Mouse (Mus musculus) liver, embryonic 18 days (tissue): Measurements from ENCODE around the gene Zfp568. TPM values are rescaled to one million over a fixed set of nuclear protein-coding genes. Genes with fewer than 3 reads are reported as not detected.

Experiments used
- polyA plus RNA-seq: library from polyadenylated mRNA; depleted of rRNA; stranded (reverse); fragments of >200 nt; gene quantifications from 2 replicates; pipeline ENCODE4 v1.2.3, GENCODE M21; 2012; rRNA removed

The Zfp568 gene
- polyA plus RNA-seq = 6.4 and 7.6 TPM in 2 replicates

GRCm38 (mm10) chr7:29983690-29984380 is at the start of gene Zfp568:
Zfp568 (plus strand) TSS chr7:29983955.

GRCm38 (mm10) chr7:29953513-29954401 is 30.0 kb upstream of the Zfp568 start, which contains the start of gene Zfp74:
Zfp74 (minus strand) TSS chr7:29954089.

DNA sequence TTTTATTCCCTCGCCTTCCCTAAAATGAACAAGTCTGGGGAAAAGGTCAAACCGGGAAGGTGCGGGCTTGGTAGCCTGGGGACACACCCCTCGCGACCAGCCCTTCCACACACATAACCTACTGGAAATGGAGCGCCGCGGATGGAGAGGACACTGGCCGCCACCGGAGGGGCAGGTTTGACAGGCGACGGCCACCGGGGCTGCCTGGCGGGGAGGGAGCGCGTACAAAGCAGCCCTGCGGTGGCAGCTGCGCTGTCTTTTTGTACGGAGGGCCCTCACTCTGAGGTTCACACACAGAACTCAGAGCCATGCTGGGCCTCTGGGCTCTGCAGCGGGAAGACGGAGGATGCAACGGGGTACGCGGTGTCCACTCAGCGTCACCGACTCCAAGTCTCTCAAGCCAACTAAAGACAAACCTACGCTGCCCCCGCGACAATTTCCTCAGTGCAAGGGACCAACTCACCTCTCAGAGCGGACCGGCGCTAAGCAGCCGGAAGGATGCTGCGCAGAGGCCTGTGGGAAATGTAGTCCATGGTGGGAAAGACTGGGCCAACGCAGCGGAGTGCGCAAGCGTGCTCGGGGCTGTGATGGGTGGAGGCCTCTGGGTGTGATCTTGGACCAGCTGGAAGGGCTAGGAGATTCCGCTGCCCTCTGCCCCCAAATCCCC is 67.3 kb downstream of the Zfp568 start, which contains the start of gene Zfp14:
TSS of gene Zfp14 (minus strand) at position 499 of the 667 bp plus-strand sequence.

DNA sequence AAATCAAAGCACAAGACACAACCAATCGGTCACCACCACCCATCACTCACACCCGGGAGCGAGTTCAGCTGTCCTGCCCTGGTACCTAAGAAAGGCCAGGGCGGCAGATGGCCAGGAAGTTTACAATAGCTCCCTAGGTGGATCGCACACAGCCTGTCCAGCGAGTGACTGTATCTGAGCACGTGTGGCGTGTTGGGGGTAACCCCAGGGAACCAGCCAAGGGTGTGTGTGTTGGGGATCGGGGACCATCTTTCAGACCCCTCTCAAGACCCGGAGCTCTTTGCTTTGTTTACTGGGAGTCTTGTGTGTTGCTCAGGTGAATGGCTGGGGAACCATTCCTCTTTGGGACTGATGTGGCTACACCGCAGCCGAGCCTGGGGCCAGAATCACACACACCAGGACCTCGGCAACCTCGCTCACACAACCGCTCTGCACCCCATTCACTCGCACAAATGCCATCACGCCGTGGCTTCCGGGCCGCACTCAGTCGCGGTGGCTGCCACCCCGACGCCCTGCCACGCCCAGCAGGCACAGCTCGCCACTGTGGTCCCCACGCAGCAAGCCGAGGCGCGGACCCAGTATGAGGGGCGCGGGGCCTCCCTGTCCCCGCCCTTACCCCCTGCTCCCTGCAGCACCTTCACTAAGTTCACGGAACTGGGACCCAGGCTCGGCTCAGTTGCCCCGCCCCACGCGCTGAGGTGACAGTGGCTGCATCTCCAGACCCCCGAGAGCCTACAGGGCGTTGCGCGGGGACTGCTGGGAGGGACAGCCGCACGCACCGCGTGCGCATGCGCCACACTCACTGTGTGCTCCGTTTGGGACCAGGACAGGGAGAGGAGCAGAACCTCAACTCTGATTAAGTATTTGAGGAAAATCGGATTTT is 88.6 kb downstream of the Zfp568 start, which contains the start of gene Zfp82:
TSS of gene Zfp82 (minus strand) at position 755 of the 883 bp plus-strand sequence.

Other genes with a start within 250 kb of the Zfp568 start
- 2.9 and 3.4 TPM in 2 replicates for gene Zfp84, start 215.4 kb upstream of the Zfp568 start, polyA plus RNA-seq
- gene Zfp30, start 200.0 kb upstream of the Zfp568 start, polyA plus RNA-seq = 0.92 and 0.93 TPM in 2 replicates
- gene Zfp790, start 167.8 kb upstream of the Zfp568 start, polyA plus RNA-seq = 1.7 and 1.8 TPM in 2 replicates
- 0.28 and 0.31 TPM in 2 replicates for gene Zfp940, start 130.3 kb upstream of the Zfp568 start, polyA plus RNA-seq
- 0.95 and 1.1 TPM in 2 replicates for gene Zfp420, start 124.0 kb upstream of the Zfp568 start, polyA plus RNA-seq
- 1.7 and 1.8 TPM in 2 replicates for gene Zfp27, start 77.4 kb upstream of the Zfp568 start, polyA plus RNA-seq
- gene Zfp383, start 75.7 kb upstream of the Zfp568 start, polyA plus RNA-seq = 0.83 and 0.95 TPM in 2 replicates
- gene Zfp74, start 29.9 kb upstream of the Zfp568 start, polyA plus RNA-seq = 1.4 TPM in 2 replicates
- gene Zfp14, start 67.4 kb downstream of the Zfp568 start, polyA plus RNA-seq = 0.67 and 0.68 TPM in 2 replicates
- gene Zfp82, start 88.9 kb downstream of the Zfp568 start, polyA plus RNA-seq = 0.34 and 0.35 TPM in 2 replicates
- gene Gm26920, start 106.5 kb downstream of the Zfp568 start, polyA plus RNA-seq = 0.04 and 0.05 TPM in 2 replicates
- 0.59 and 0.87 TPM in 2 replicates for gene Zfp566, start 106.6 kb downstream of the Zfp568 start, polyA plus RNA-seq
- 7.9 and 8.2 TPM in 2 replicates for gene Zfp260, start 110.8 kb downstream of the Zfp568 start, polyA plus RNA-seq
- 0.58 and 0.79 TPM in 2 replicates for gene Zfp382, start 138.0 kb downstream of the Zfp568 start, polyA plus RNA-seq
- gene Zfp146, start 185.8 kb downstream of the Zfp568 start, polyA plus RNA-seq = 19.5 and 20.2 TPM in 2 replicates
- gene Cox7a1, start 200.2 kb downstream of the Zfp568 start, polyA plus RNA-seq = 8.5 and 12.2 TPM in 2 replicates
- gene Capns1, start 214.9 kb downstream of the Zfp568 start, polyA plus RNA-seq = 118 and 128 TPM in 2 replicates
- gene Polr2i, start 248.0 kb downstream of the Zfp568 start, polyA plus RNA-seq = 52.4 and 53.8 TPM in 2 replicates
- 16.3 and 18.1 TPM in 2 replicates for gene Tbcb, start 248.3 kb downstream of the Zfp568 start, polyA plus RNA-seq